Mouse (Mus musculus): Measurements from ENCODE around the gene A630095N17Rik.
"Not testable (repeated sequence)": the region's sequence is repeated elsewhere in the genome, so short reads cannot be mapped to it uniquely, and the experiment has no call there.

Gene A630095N17Rik

GRCm38 (mm10) chr1:75243411-75243810 is 11.5 kb upstream of the A630095N17Rik start:
- no peak for DNase-seq (ENCODE audit: low spot score in 2 of 2)

GRCm38 (mm10) chr1:75239591-75239990 is 7.7 kb upstream of the A630095N17Rik start:
- peak in 1 of 2 experiments; percentile 55 for DNase-seq (ENCODE audit: low spot score in 2 of 2)

GRCm38 (mm10) chr1:75236117-75237050 is 4.5 kb upstream of the A630095N17Rik start, which contains the start of gene Dnajb2:
Gene Dnajb2, plus strand, starts transcription at chr1:75236406.
- DNase-seq (ENCODE audit: low spot score in 2 of 2), result peak; percentile 77 to 83

- DNase-seq (ENCODE audit: low spot score in 2 of 2), result peak in 1 of 2 experiments; percentile 72
Measured at GRCm38 (mm10) chr1:75234606-75235005, 2.7 kb upstream of the A630095N17Rik start.

- DNase-seq (ENCODE audit: low spot score in 2 of 2), result not testable (repeated sequence)
Measured at GRCm38 (mm10) chr1:75232489-75232888, 587 bp upstream of the A630095N17Rik start.

GRCm38 (mm10) chr1:75231224-75231623 is 678 bp downstream of the A630095N17Rik start:
- no peak for DNase-seq (ENCODE audit: low spot score in 2 of 2)

- no peak for DNase-seq (ENCODE audit: low spot score in 2 of 2)
Measured at GRCm38 (mm10) chr1:75230335-75230994, 1.4 kb downstream of the A630095N17Rik start.

- DNase-seq (ENCODE audit: low spot score in 2 of 2), result no peak
Measured at GRCm38 (mm10) chr1:75229158-75229557, 2.7 kb downstream of the A630095N17Rik start.

- no peak for DNase-seq (ENCODE audit: low spot score in 2 of 2)
Measured at GRCm38 (mm10) chr1:75227653-75228052, 4.2 kb downstream of the A630095N17Rik start.

- no peak for DNase-seq (ENCODE audit: low spot score in 2 of 2)
Measured at GRCm38 (mm10) chr1:75226138-75226537, 5.8 kb downstream of the A630095N17Rik start.

- DNase-seq (ENCODE audit: low spot score in 2 of 2), result no peak
Measured at GRCm38 (mm10) chr1:75225473-75225872, 6.4 kb downstream of the A630095N17Rik start.

- no peak for DNase-seq (ENCODE audit: low spot score in 2 of 2)
Measured at GRCm38 (mm10) chr1:75223532-75223931, 8.4 kb downstream of the A630095N17Rik start.

GRCm38 (mm10) chr1:75222926-75223325 is 9.0 kb downstream of the A630095N17Rik start:
- DNase-seq (ENCODE audit: low spot score in 2 of 2), result no peak

GRCm38 (mm10) chr1:75221538-75221937 is 10.4 kb downstream of the A630095N17Rik start:
- DNase-seq (ENCODE audit: low spot score in 2 of 2), result no peak

- peak in 1 of 2 experiments; percentile 24 for DNase-seq (ENCODE audit: low spot score in 2 of 2)
Measured at GRCm38 (mm10) chr1:75219531-75219930, 12.4 kb downstream of the A630095N17Rik start, which contains the start of gene Tuba4a. Gene Tuba4a, minus strand, starts transcription at chr1:75219865.

GRCm38 (mm10) chr1:75219078-75219477 is 12.8 kb downstream of the A630095N17Rik start:
- peak; percentile 90 to 92 for DNase-seq (ENCODE audit: low spot score in 2 of 2)

- peak; percentile 71 to 77 for DNase-seq (ENCODE audit: low spot score in 2 of 2)
Measured at GRCm38 (mm10) chr1:75218227-75219001, 13.5 kb downstream of the A630095N17Rik start.

- no peak for DNase-seq (ENCODE audit: low spot score in 2 of 2)
Measured at GRCm38 (mm10) chr1:75217893-75218226, 14.0 kb downstream of the A630095N17Rik start.

GRCm38 (mm10) chr1:75216797-75217585 is 14.9 kb downstream of the A630095N17Rik start:
- no peak for DNase-seq (ENCODE audit: low spot score in 2 of 2)

- no peak for DNase-seq (ENCODE audit: low spot score in 2 of 2)
Measured at GRCm38 (mm10) chr1:75215785-75216184, 16.1 kb downstream of the A630095N17Rik start.

GRCm38 (mm10) chr1:75214886-75215285 is 17.0 kb downstream of the A630095N17Rik start:
- peak in 1 of 2 experiments; percentile 50 for DNase-seq (ENCODE audit: low spot score in 2 of 2)

All from right cerebral cortex, postnatal 36 days (tissue).